Mouse (Mus musculus): ENCODE data around the gene Fer1l5.

- TF ChIP-seq CTCF (IDR thresholded peaks at IDR 0.05) = no peak
- no peak for TF ChIP-seq POLR2A (IDR thresholded peaks at IDR 0.05; ENCODE audit: insufficient read depth, low read depth, low read length)
These were observed 73.4 kb downstream of the Fer1l5 start for GRCm38 (mm10) chr1:36445508-36445907.
